Mouse (Mus musculus): ENCODE results near the gene Hps5. TPM values are rescaled to one million over a fixed set of nuclear protein-coding genes. Genes with fewer than 3 reads are reported as not detected.
"Not testable (repeated sequence)": the region's sequence is repeated elsewhere in the genome, so short reads cannot be mapped to it uniquely, and the experiment has no call there.

Hps5 gene
- total RNA-seq, 2 experiments from 2014 or later, result 17.0 to 27.6 TPM

GRCm38 (mm10) chr7:46829911-46830310 is 34.0 kb upstream of the Hps5 start:
- no peak for ATAC-seq (replicated peaks; ENCODE audit: poor library complexity, severe bottlenecking)

DNA sequence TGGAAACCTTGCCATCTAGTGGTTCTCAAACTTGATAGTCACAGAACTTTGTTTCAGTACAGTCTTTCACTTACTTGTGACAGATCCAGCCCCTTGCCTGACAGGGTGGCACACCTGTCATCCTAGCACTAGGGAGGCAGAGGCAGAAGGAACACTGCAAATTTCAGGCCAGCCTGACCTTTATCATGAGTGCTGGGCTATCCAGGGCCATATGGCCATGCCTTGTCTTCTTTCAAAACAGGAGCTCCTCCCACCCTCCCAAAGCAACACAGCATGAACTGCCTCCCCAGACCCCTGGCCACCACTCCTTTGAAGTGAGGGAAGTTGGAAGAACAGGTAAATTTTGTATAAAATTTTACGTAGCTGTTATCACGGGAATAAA is 31.9 kb upstream of the Hps5 start:
- ATAC-seq (replicated peaks; ENCODE audit: poor library complexity, severe bottlenecking), result no peak

DNA sequence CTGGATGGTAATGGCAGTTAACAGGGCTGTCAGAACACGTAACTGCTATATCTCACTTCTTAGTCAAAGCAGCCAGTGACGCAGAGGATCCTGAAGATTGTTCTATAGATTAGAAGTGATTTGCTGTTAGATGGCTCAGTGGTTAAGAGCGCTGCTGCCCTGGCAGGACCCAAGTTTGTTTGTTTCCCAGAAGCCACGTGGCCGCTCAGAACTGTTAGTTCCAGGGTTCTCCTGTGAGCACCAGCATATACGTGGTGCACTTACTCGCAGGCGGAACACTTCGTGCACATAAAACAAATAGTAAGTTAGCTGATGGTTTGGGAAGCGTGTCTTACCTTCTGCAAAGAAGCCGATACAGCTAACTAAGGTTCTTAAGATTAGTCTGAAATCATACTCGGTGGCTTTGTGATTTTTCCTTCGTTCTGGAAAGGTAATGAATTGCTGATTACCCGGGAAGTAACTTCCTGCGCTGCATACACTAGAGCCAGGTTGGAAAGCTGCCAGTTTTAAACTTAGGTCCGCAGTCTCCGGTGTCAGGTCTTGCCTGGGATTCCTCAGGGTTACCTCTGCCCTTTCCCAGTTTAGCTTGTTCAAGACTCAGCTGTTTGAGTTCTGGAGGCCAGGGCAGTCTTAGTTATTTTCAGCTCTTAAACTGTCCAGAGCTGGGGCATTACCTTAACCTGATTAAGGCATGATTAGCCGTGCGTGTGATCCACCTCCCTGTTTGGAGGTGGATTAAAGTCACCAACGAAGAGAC is 31.4 kb upstream of the Hps5 start:
- ATAC-seq (replicated peaks; ENCODE audit: poor library complexity, severe bottlenecking), result no peak

DNA sequence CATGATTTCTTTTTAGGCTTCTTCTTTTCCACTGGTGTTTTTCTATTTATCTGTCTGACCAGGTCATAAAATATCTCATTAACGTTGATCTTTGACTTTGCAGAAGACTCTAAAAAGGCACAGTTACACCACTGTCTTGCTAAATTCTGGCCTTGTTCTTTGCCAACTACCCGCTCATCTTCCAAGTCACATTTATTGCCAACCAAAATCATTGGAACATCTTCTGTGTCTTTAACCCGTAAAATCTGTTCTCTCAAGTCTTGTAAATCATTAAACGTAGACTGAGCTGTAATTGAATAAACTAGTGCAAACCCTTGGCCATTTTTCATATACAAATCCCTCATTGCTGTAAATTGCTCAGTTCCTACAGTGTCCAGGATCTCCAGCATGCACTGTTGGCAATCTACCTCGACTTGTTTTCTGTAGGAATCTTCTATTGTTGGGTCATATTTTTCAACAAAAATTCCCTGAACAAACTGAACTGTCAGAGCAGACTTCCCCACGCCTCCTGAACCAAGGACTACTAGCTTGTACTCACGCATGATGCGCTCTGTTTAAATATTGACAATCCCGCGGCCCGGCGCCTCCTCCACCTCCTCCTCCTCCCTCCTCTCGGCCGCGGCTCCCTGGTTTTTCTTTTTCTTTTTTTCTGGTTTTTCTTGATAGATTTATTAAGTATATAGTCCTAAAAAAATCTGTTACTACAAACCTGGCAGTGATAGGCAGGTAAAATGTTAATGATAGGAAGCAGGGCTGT is 25.2 kb upstream of the Hps5 start:
- not testable (repeated sequence) for ATAC-seq (replicated peaks; ENCODE audit: poor library complexity, severe bottlenecking)

DNA sequence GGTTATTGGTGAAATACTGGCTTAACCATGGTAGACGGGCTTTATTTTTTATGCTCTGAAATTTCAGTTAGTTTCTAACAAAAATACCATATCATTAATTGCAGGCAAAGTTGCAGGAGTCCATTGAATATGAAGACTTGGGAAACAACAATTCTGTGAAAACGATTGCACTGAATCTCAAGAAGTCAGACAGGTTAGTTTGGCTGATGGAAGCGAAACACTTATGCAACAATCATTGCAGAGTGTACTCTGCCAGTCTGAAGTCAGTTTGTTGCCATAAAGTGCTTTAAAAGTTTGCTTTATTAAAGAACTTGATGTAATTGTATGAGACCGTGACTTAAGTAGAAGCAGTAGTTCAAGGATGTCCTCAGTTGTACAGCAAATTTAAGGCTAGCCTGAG is 18.1 kb upstream of the Hps5 start:
- ATAC-seq (replicated peaks; ENCODE audit: poor library complexity, severe bottlenecking), result no peak

DNA sequence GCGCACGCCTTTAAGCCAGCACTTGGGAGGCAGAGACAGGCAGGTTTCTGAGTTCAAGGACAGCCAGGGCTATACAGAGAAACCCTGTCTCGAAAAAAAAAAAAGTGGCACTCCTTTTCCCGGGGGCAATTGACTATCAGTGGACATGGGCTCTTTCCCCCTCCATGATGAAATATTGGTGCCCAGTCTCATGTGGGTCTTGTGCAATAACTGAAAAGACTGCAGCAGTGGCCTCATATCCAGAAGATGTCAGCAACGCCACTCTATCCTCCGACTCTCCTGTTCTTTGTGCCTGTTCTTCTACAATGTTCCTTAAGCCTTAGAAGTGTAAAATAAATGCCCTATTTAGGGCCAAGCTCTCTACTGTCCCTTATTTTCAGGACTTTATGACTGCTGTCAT is 14.5 kb upstream of the Hps5 start:
- peak; percentile 88 for ATAC-seq (replicated peaks; ENCODE audit: poor library complexity, severe bottlenecking)

- ATAC-seq (replicated peaks; ENCODE audit: poor library complexity, severe bottlenecking), result no peak
Observed at GRCm38 (mm10) chr7:46796779-46797178, 915 bp upstream of the Hps5 start.

GRCm38 (mm10) chr7:46796206-46796679 is 379 bp upstream of the Hps5 start:
- 0 out of 2 replicates have a peak, but pooled peaks have one; percentile 0 for ATAC-seq (replicated peaks; ENCODE audit: poor library complexity, severe bottlenecking)

DNA sequence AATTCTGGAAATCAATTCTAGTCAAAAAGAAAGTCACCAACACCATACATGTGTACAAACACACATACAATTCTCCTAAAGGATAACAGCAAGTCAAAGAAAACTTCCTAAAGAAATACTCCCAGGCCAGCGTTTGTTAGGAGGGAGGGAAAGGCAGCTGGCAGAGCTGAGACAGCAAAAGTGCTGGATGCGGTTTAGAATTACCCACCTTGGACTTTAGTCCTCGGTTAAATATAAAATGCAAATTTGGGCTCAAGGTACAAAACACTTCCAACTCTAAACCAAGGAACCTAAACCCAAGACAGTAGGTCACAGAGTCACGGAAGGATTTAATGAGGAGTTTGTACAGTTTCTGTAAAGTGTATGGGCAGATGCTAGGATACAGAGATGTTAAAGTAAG is 2.0 kb downstream of the Hps5 start:
- no peak for ATAC-seq (replicated peaks; ENCODE audit: poor library complexity, severe bottlenecking)

- no peak for ATAC-seq (replicated peaks; ENCODE audit: poor library complexity, severe bottlenecking)
Observed at GRCm38 (mm10) chr7:46789177-46789849, 6.6 kb downstream of the Hps5 start.

GRCm38 (mm10) chr7:46770706-46771105 is 25.2 kb downstream of the Hps5 start:
- peak; percentile 83 for ATAC-seq (replicated peaks; ENCODE audit: poor library complexity, severe bottlenecking)

- ATAC-seq (replicated peaks; ENCODE audit: poor library complexity, severe bottlenecking), result no peak
Observed at GRCm38 (mm10) chr7:46768451-46768850, 27.4 kb downstream of the Hps5 start.

DNA sequence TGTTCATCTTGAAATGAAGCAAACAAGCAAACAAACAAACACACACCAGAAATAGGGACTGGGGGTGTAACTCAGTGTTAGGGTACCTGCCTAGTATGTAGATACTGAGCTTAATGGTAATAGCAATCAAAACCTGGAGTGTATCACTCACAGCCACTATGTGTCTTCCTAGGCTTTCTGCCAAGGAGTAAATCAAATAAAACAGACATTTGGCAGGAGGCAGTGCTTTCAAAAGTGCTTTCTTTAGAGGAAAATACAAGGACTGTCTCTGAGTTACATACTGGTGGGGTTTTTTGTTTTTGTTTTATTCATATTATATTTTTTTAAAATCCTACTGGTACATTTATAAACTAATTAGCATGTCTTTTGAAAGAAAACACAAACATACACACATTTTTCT is 28.5 kb downstream of the Hps5 start:
- no peak for ATAC-seq (replicated peaks; ENCODE audit: poor library complexity, severe bottlenecking)

DNA sequence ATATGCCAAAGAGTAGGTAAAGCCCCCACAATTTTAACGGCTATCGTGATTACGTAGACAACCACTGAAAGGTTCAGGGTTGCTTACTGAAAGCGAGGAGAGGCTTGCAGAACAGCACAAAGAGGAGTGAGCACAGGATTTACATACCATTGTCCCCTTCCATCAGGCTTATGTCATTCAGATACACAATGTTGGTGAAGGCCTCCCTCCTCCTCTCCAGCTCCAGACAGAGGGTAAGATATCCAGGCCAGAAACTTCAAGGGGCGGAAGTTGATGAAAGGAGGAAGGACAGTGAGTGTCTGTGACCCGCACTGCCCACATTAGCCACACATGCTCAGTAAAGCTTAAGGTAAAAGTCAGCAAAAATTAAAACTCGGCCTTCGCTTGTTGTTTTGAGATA is 31.2 kb downstream of the Hps5 start:
- no peak for ATAC-seq (replicated peaks; ENCODE audit: poor library complexity, severe bottlenecking)

GRCm38 (mm10) chr7:46762601-46763000 is 33.3 kb downstream of the Hps5 start:
- ATAC-seq (replicated peaks; ENCODE audit: poor library complexity, severe bottlenecking), result no peak

- no peak for ATAC-seq (replicated peaks; ENCODE audit: poor library complexity, severe bottlenecking)
Observed at GRCm38 (mm10) chr7:46761049-46761795, 34.6 kb downstream of the Hps5 start.

DNA sequence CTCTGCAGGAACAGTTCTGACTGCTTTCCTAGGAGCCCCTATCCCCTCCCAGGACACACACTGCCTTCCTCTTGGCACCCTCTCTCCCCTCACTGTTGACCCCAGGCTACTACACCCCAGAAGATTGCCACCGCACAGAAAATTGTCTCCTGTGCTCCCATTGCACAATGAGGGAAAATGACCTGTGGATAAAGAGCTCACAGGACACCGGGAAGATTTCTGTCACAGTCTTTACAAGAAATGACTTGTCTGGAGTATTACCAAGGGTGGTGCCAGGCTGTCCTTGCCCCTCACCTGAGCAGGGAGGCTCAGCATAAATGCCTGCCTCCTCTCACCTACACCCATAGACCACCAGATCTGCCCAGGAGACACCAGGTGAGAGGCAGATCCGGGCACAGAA is 44.4 kb downstream of the Hps5 start, which contains the start of gene Saa2:
Gene Saa2 (plus strand): TSS at position 301 of the 400 bp plus-strand sequence.
- ATAC-seq (replicated peaks; ENCODE audit: poor library complexity, severe bottlenecking), result no peak

DNA sequence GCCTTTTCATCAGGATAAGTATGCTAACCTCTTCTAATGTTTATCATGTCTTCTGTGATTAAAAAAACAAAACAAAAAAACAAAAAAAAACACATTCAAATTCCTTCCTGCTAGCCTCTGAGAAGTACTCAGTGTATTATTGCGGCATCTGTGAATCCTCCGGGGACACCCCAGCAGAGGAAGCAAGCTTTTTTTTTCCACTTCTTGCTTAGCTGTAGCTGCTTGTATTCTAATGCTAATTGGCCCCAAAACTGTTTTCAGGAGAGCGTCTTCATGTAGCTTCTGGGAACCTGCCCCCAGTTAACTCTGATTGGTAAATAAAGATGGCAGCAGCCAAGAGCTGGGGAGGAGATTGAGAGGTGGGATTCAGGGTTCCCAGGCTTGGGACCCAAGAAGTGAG is 47.4 kb downstream of the Hps5 start:
- no peak for ATAC-seq (replicated peaks; ENCODE audit: poor library complexity, severe bottlenecking)

- ATAC-seq (replicated peaks; ENCODE audit: poor library complexity, severe bottlenecking), result no peak
Observed at GRCm38 (mm10) chr7:46746381-46746780, 49.5 kb downstream of the Hps5 start.

DNA sequence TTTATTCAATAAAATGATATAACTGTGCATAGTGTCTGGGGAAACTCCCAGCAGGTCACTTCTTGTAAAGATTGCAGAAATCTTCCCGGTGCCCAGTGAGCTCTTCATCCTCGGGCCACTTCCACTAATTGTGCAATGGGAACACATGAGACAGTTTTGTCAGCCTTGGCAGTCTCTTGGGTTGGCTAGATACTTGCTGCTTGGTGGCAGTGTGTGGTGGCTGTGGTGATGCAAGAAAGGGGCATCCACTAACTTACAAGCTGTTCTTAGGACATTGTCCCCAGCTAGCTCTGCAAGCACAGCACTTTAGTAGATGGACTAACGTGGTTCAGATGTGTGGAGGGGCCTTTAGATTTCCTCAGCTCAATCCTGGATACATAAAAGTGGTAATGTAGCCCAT is 50.0 kb downstream of the Hps5 start:
- ATAC-seq (replicated peaks; ENCODE audit: poor library complexity, severe bottlenecking), result peak; percentile 95
